Mouse (Mus musculus) hindbrain, embryonic 11.5 days (tissue): ENCODE results near the gene Lrrn3. TPM values are rescaled to one million over a fixed set of nuclear protein-coding genes. Genes with fewer than 3 reads are reported as not detected.

Experiments
- ATAC-seq: fragments of 200-750 bp; cut with Nextera tagmentation; 2 replicates; pipeline ENCODE4 v1.8.0; 2017; ENCODE audit warnings: mild to moderate bottlenecking, moderate TSS enrichment, moderate library complexity; ENCODE audit not compliant: low FRiP score
- DNase-seq: peaks from one replicate; pipeline ENCODE4 v3.0.0-alpha.2; 2015; ENCODE audit warnings: low spot score
- H3K27ac ChIP-seq: fragments of 300-500 bp; sonication (generic); 2 replicates; pipeline ENCODE4 v1.5.1; 2014; ENCODE audit warnings: mild to moderate bottlenecking, low read depth, low read length
- H3K27me3 ChIP-seq: fragments of 300-500 bp; sonication (generic); 2 replicates; pipeline ENCODE4 v1.6.1; 2014; ENCODE audit warnings: mild to moderate bottlenecking, low read length, moderate library complexity, mixed read lengths; ENCODE audit not compliant: control insufficient read depth, insufficient read depth
- H3K36me3 ChIP-seq: fragments of 300-500 bp; sonication (generic); 2 replicates; pipeline ENCODE4 v1.6.1; 2014; ENCODE audit warnings: mild to moderate bottlenecking, low read length, moderate library complexity, mixed read lengths; ENCODE audit not compliant: control insufficient read depth, insufficient read depth
- H3K4me1 ChIP-seq: fragments of 300-500 bp; sonication (generic); replicated peaks from 2 replicates; pipeline ENCODE4 v1.6.1; 2014; ENCODE audit warnings: low read length, mixed read lengths; ENCODE audit not compliant: control insufficient read depth, insufficient read depth
- H3K4me2 ChIP-seq: fragments of 300-500 bp; sonication (generic); replicated peaks from 2 replicates; pipeline ENCODE4 v1.6.1; 2014; ENCODE audit warnings: mild to moderate bottlenecking, low read depth, low read length
- H3K4me3 ChIP-seq: fragments of 300-500 bp; sonication (generic); 2 replicates; pipeline ENCODE4 v1.5.1; 2014; ENCODE audit warnings: low read depth, low read length
- H3K9ac ChIP-seq: fragments of 300-500 bp; sonication (generic); 2 replicates; pipeline ENCODE4 v1.6.1; 2014; ENCODE audit warnings: low read depth, low read length
- H3K9me3 ChIP-seq: fragments of 300-500 bp; sonication (generic); 2 replicates; pipeline ENCODE4 v1.6.1; 2016; ENCODE audit warnings: low read length; ENCODE audit not compliant: control insufficient read depth
- WGBS: fragments of 180-500 bp; shearing (Covaris S2); extraction: QIAGEN DNeasy Blood & Tissue Kit; methylation state at CpG from one replicate; pipeline ENCODE4 v1.1.7; 2014; 5-methylcytosine and 5-hydroxymethylcytosine counted together
- polyA plus RNA-seq: library from polyadenylated mRNA; unstranded; fragments of >200 nt; fragmentation: Nextera tagmentation; extraction: Ambion mirVana; gene quantifications from 2 replicates; pipeline ENCODE4 v1.2.1, GENCODE M21; 2014

Gene Lrrn3
- polyA plus RNA-seq, 1 experiment from 2014 or later: 43.7 TPM

- ATAC-seq (no peak), DNase-seq (no peak)
- WGBS: 90% methylated on average over 3 of the region's 3 CpGs
- no peak overlapping the region for H3K9ac ChIP-seq
- no peak overlapping the region for H3K4me3 ChIP-seq
- H3K9me3 ChIP-seq: no peaks in the 10 kb centered on the region
- no peak overlapping the region for H3K4me2 ChIP-seq
- no peaks in the 10 kb centered on the region for H3K27me3 ChIP-seq
- H3K4me1 ChIP-seq: no peaks in the 10 kb centered on the region
- no peak overlapping the region for H3K27ac ChIP-seq
- no peaks in the 10 kb centered on the region for H3K36me3 ChIP-seq
These were observed 17.7 kb downstream of the Lrrn3 start for GRCm38 (mm10) chr12:41468374-41468991.

GRCm38 (mm10) chr12:41438446-41438845 lies 47.8 kb downstream of the Lrrn3 start:
- Histone ChIP-seq H3K36me3 (no peaks in the 10 kb centered on the region), H3K4me3 (no peak overlapping the region), H3K27ac (no peak overlapping the region), H3K27me3 (no peaks in the 10 kb centered on the region), H3K9me3 (no peaks in the 10 kb centered on the region), H3K4me1 (no peaks in the 10 kb centered on the region), H3K9ac (no peak overlapping the region), H3K4me2 (no peak overlapping the region)
- DNase-seq: no peak
- ATAC-seq: no peak
- WGBS: 72% methylated on average over 4 of the region's 4 CpGs

GRCm38 (mm10) chr12:41436206-41436985 lies 49.8 kb downstream of the Lrrn3 start:
- no peak for DNase-seq
- 84% methylated on average over 5 of the region's 5 CpGs for WGBS
- H3K9ac ChIP-seq: no peak overlapping the region
- no peak overlapping the region for H3K4me3 ChIP-seq
- H3K4me2 ChIP-seq: no peak overlapping the region
- ATAC-seq: no peak
- no peaks in the 10 kb centered on the region for H3K36me3 ChIP-seq
- no peak overlapping the region for H3K27ac ChIP-seq
- no peaks in the 10 kb centered on the region for H3K4me1 ChIP-seq
- H3K9me3 ChIP-seq: no peaks in the 10 kb centered on the region
- H3K27me3 ChIP-seq: no peaks in the 10 kb centered on the region

- Histone ChIP-seq H3K9ac (no peak overlapping the region), H3K9me3 (no peaks in the 10 kb centered on the region), H3K27ac (no peak overlapping the region), H3K36me3 (no peaks in the 10 kb centered on the region), H3K4me2 (no peak overlapping the region), H3K4me3 (no peak overlapping the region), H3K4me1 (no peaks in the 10 kb centered on the region), H3K27me3 (no peaks in the 10 kb centered on the region)
- no peak for ATAC-seq
- DNase-seq: no peak
These were observed 57.4 kb downstream of the Lrrn3 start for GRCm38 (mm10) chr12:41428806-41429205.

GRCm38 (mm10) chr12:41427464-41427863 lies 58.8 kb downstream of the Lrrn3 start:
- Histone ChIP-seq H3K4me3 (no peak overlapping the region), H3K4me2 (no peak overlapping the region), H3K36me3 (no peaks in the 10 kb centered on the region), H3K27me3 (no peaks in the 10 kb centered on the region), H3K9me3 (no peaks in the 10 kb centered on the region), H3K4me1 (no peaks in the 10 kb centered on the region), H3K27ac (no peak overlapping the region), H3K9ac (no peak overlapping the region)
- DNase-seq (no peak), ATAC-seq (no peak)
- 62% methylated on average over 5 of the region's 5 CpGs for WGBS

GRCm38 (mm10) chr12:41425101-41425679 lies 61.0 kb downstream of the Lrrn3 start:
- 70% methylated on average over 9 of the region's 9 CpGs for WGBS
- DNase-seq: no peak
- H3K9ac ChIP-seq: no peak overlapping the region
- no peak for ATAC-seq
- H3K4me3 ChIP-seq: no peak overlapping the region
- no peaks in the 10 kb centered on the region for H3K27me3 ChIP-seq
- no peaks in the 10 kb centered on the region for H3K4me1 ChIP-seq
- H3K36me3 ChIP-seq: no peaks in the 10 kb centered on the region
- no peak overlapping the region for H3K27ac ChIP-seq
- H3K4me2 ChIP-seq: no peak overlapping the region
- no peaks in the 10 kb centered on the region for H3K9me3 ChIP-seq

GRCm38 (mm10) chr12:41417961-41418360 lies 68.3 kb downstream of the Lrrn3 start:
- Histone ChIP-seq H3K36me3 (no peaks in the 10 kb centered on the region), H3K4me3 (no peak overlapping the region), H3K4me1 (no peaks in the 10 kb centered on the region), H3K27ac (no peak overlapping the region), H3K4me2 (no peak overlapping the region), H3K9ac (no peak overlapping the region), H3K9me3 (no peaks in the 10 kb centered on the region), H3K27me3 (no peaks in the 10 kb centered on the region)
- WGBS: 81% methylated on average over 4 of the region's 4 CpGs
- ATAC-seq (no peak), DNase-seq (no peak)

- H3K27me3 ChIP-seq: no peaks in the 10 kb centered on the region
- 70% methylated on average over 3 of the region's 3 CpGs for WGBS
- H3K4me2 ChIP-seq: no peak overlapping the region
- DNase-seq (no peak), ATAC-seq (no peak)
- no peak overlapping the region for H3K4me3 ChIP-seq
- no peak overlapping the region for H3K27ac ChIP-seq
- no peaks in the 10 kb centered on the region for H3K9me3 ChIP-seq
- no peaks in the 10 kb centered on the region for H3K36me3 ChIP-seq
- H3K4me1 ChIP-seq: no peaks in the 10 kb centered on the region
- H3K9ac ChIP-seq: no peak overlapping the region
These were observed 69.1 kb downstream of the Lrrn3 start for GRCm38 (mm10) chr12:41417099-41417498.

- no peak overlapping the region for H3K4me2 ChIP-seq
- no peak overlapping the region for H3K4me3 ChIP-seq
- DNase-seq: no peak
- no peaks in the 10 kb centered on the region for H3K4me1 ChIP-seq
- no peak overlapping the region for H3K9ac ChIP-seq
- no peak overlapping the region for H3K27ac ChIP-seq
- H3K36me3 ChIP-seq: no peaks in the 10 kb centered on the region
- H3K9me3 ChIP-seq: no peaks in the 10 kb centered on the region
- H3K27me3 ChIP-seq: no peaks in the 10 kb centered on the region
- no peak for ATAC-seq
These were observed 69.6 kb downstream of the Lrrn3 start for GRCm38 (mm10) chr12:41416635-41417034.
